Comparison of ENCODE assay signal across 23 mouse cellular contexts in the genomic region with DNA sequence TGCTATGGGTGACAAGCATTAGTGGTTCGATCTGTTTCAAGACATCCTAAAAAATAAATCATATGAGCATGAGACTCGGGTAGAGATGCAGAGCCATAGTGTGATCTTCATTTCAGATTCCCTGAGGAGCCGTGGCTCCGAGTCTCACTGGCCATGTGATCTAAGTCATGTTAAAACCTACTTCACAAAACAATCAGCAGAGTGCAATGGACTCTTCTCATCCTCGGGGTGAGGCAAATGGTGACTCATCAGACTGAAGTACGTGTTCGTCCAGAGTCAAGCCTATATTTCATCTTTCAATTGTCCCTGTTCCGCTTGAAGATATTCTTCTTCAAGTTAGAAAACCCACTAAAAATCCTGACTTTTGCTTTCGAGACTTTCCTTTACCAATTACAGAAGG. TPM values are rescaled to one million over a fixed set of nuclear protein-coding genes. Genes with fewer than 3 reads are reported as not detected.
A peak's percentile ranks its signal among the peaks of the same experiment; 100 is the strongest.
DNase-seq lines count a peak whose midpoint lies in the region; ATAC-seq and TF ChIP-seq lines count a peak whose summit lies in the region.
"Had no signal": no experiment of that assay in that cellular context is flagged by ENCODE, and none has a peak within 500 bp of the region (broad histone marks: within the 10 kb centered on the region; RNA-seq: fewer than 3 reads in every experiment).

No protein-coding gene starts in this region.

- H3K36me3 ChIP-seq in MEL (ENCODE audit: control insufficient read depth in 1 of 2, insufficient read depth in 2 of 2, low read length in 2 of 2), result peaks cover 0 to 2% of the 10 kb centered on the region in 2 experiments; a peak in 1 of 4 replicates
- H3K36me3 ChIP-seq: intestine, embryonic 15.5 days had no signal

- no peaks in the 10 kb centered on the region for H3K27me3 ChIP-seq in MEL (ENCODE audit: control insufficient read depth in 1 of 2, insufficient read depth in 2 of 2, low read length in 2 of 2)
- H3K27me3 ChIP-seq: embryonic facial prominence, embryonic 15.5 days; intestine, embryonic 15.5 days had no signal

- H3K9me3 ChIP-seq in MEL (replicated peaks; ENCODE audit: insufficient read depth, low read length), result no peaks in the 10 kb centered on the region
- H3K9me3 ChIP-seq: embryonic facial prominence, embryonic 15.5 days; forebrain, embryonic 10.5 days; G1E; heart, embryonic 10.5 days; hindbrain, embryonic 10.5 days; intestine, embryonic 15.5 days had no signal

- no peaks in the 10 kb centered on the region for H3K79me2 ChIP-seq in MEL (ENCODE audit: control insufficient read depth, insufficient read depth, low read length, poor library complexity)

- no peak for ATAC-seq in megakaryocyte progenitor cell, adult 5-6 weeks (replicated peaks; ENCODE audit: poor library complexity)
- no peak for ATAC-seq in activated CD4-positive, CD25-positive, alpha-beta regulatory T cell, adult 4 months
- ATAC-seq: forebrain, embryonic 16.5 days; intestine, embryonic 15.5 days had no signal

- H3K4me3 ChIP-seq in MEL (ENCODE audit: control insufficient read depth in 1 of 2, insufficient read depth in 1 of 2, low read depth in 2 of 2, low read length in 2 of 2), result no peak overlapping the region
- H3K4me3 ChIP-seq: embryonic facial prominence, embryonic 15.5 days; erythroblast, embryonic 14.5 days; forebrain, embryonic 10.5 days; gastrocnemius, adult 2 months; heart, embryonic 10.5 days; hindbrain, embryonic 10.5 days; intestine, embryonic 15.5 days had no signal

- TF ChIP-seq CTCF in MEL (IDR thresholded peaks at IDR 0.05 in 2 of 3, conservative IDR thresholded peaks at IDR 0.05 in 1 of 3; ENCODE audit: control insufficient read depth in 1 of 3, insufficient read depth in 1 of 3, low read depth in 2 of 3, low read length in 3 of 3, poor library complexity in 1 of 3, severe bottlenecking in 1 of 3), result no peak

- no peak for TF ChIP-seq POLR2A in MEL (IDR thresholded peaks at IDR 0.05; ENCODE audit: control insufficient read depth in 1 of 2, insufficient read depth in 1 of 2, low read depth in 1 of 2, low read length in 2 of 2, poor library complexity in 1 of 2)

- no peak for TF ChIP-seq RAD21 in MEL (IDR thresholded peaks at IDR 0.05; ENCODE audit: low read depth, low read length)

- no peak for TF ChIP-seq EP300 in MEL (IDR thresholded peaks at IDR 0.05; ENCODE audit: low read depth in 1 of 2, low read length in 2 of 2)

- peak; percentile 58 for DNase-seq in 3134 (ENCODE audit: extremely low read depth, insufficient read length, low spot score)
- peak; percentile 85 for DNase-seq in 3T3-L1 (ENCODE audit: low read depth, low spot score)
- peak; percentile 38 for DNase-seq in MEL (ENCODE audit: low read depth, low spot score)
- DNase-seq in brain, adult 2 months (ENCODE audit: low read depth, low spot score), result peak; percentile 26
- DNase-seq in layer of hippocampus, postnatal 36 days, result no peak
- DNase-seq: adrenal gland, postnatal 14 days; cerebellum, adult 8-10 months; cerebellum, postnatal 14 days; embryo, embryonic 11 days; gastrocnemius, adult 2 months; gastrocnemius, postnatal 25 days; kidney, adult 18-20 months had no signal

- H3K27ac ChIP-seq in MEL (ENCODE audit: control insufficient read depth, low read depth, low read length), result no peak overlapping the region
- H3K27ac ChIP-seq: embryonic facial prominence, embryonic 15.5 days; forebrain, embryonic 10.5 days; gastrocnemius, adult 2 months; heart, embryonic 10.5 days; hindbrain, embryonic 10.5 days; hindbrain, embryonic 14.5 days; intestine, embryonic 15.5 days had no signal

- H3K4me1 ChIP-seq in MEL (ENCODE audit: control insufficient read depth in 1 of 2, insufficient read depth in 2 of 2, low read length in 2 of 2), result no peaks in the 10 kb centered on the region
- H3K4me1 ChIP-seq: embryonic facial prominence, embryonic 15.5 days; forebrain, embryonic 10.5 days; heart, embryonic 10.5 days; hindbrain, embryonic 10.5 days; intestine, embryonic 15.5 days had no signal

- no peak overlapping the region for H3K9ac ChIP-seq in MEL (ENCODE audit: control insufficient read depth, low read depth, low read length, poor library complexity, severe bottlenecking)
- H3K9ac ChIP-seq: embryonic facial prominence, embryonic 15.5 days; hindbrain, embryonic 14.5 days; intestine, embryonic 15.5 days had no signal

TF ChIP-seq in MEL, 35 proteins besides CTCF, POLR2A, EP300 and RAD21:
- no peak for TF ChIP-seq MAZ (IDR thresholded peaks at IDR 0.05; ENCODE audit: low read depth, low read length)
- TF ChIP-seq E2F4 (IDR thresholded peaks at IDR 0.05; ENCODE audit: borderline replicate concordance, low read depth, low read length), result no peak
- TF ChIP-seq ZKSCAN1 (IDR thresholded peaks at IDR 0.05; ENCODE audit: low read depth, low read length), result no peak
- TF ChIP-seq ETS1 (IDR thresholded peaks at IDR 0.05; ENCODE audit: low read depth, low read length), result no peak
- no peak for TF ChIP-seq MEF2A (IDR thresholded peaks at IDR 0.05; ENCODE audit: extremely low read depth, insufficient replicate concordance, low read depth, low read length, poor library complexity, severe bottlenecking)
- no peak for TF ChIP-seq MYB (IDR thresholded peaks at IDR 0.05; ENCODE audit: low read depth, low read length)
- no peak for TF ChIP-seq MAX (IDR thresholded peaks at IDR 0.05; ENCODE audit: low read length)
- TF ChIP-seq SIN3A (IDR thresholded peaks at IDR 0.05; ENCODE audit: low read length), result no peak
- no peak for TF ChIP-seq TCF12 (IDR thresholded peaks at IDR 0.05; ENCODE audit: low read depth, low read length)
- no peak for TF ChIP-seq JUND (IDR thresholded peaks at IDR 0.05; ENCODE audit: low read depth, low read length)
- no peak for TF ChIP-seq MAFK (IDR thresholded peaks at IDR 0.05; ENCODE audit: borderline replicate concordance, low read depth, low read length)
- TF ChIP-seq HCFC1 (IDR thresholded peaks at IDR 0.05; ENCODE audit: low read depth, low read length), result no peak

RNA-seq across cellular contexts. Expression of gene Noc3l, which starts 35.5 kb away (rescaled TPM):
- 17.2 and 20.0 TPM in 2 replicates for total RNA-seq in MEL (2012; rRNA removed)
- polyA plus RNA-seq in MEL (2012; ENCODE audit: insufficient read depth in 1 of 2, insufficient read length in 2 of 2, low read depth in 1 of 2, low replicate concordance in 2 of 2, missing spikeins in 1 of 2), result 10 to 100 TPM in 1 of 2 experiments, not detected in 1; 20.3 TPM
- 10 to 100 TPM; 14.2 to 15.4 TPM for total RNA-seq in layer of hippocampus, postnatal 36 days (2021)
- total RNA-seq in megakaryocyte progenitor cell, adult 5-6 weeks (2015), result 14.5 and 15.8 TPM in 2 replicates
- 35.0 and 45.5 TPM in 2 replicates for total RNA-seq in megakaryocyte progenitor cell, adult 5-6 weeks (2017)
- 1 to 10 TPM; 7.1 to 9.5 TPM for polyA plus RNA-seq in activated CD4-positive, CD25-positive, alpha-beta regulatory T cell, adult 4 months (2017; shearing (Covaris generic))

RNA-seq across cellular contexts. Expression of gene Tbc1d12, which starts 52.8 kb away (rescaled TPM):
- total RNA-seq in MEL (2012; rRNA removed), result 2.9 TPM in 2 replicates
- polyA plus RNA-seq in MEL (2012; ENCODE audit: insufficient read depth in 1 of 2, insufficient read length in 2 of 2, low read depth in 1 of 2, low replicate concordance in 2 of 2, missing spikeins in 1 of 2), result 1 to 10 TPM in 1 of 2 experiments, not detected in 1; 2.5 TPM
- 10 to 100 TPM; 11.9 to 13.3 TPM for total RNA-seq in layer of hippocampus, postnatal 36 days (2021)
- 1.7 and 2.0 TPM in 2 replicates for total RNA-seq in megakaryocyte progenitor cell, adult 5-6 weeks (2015)
- total RNA-seq in megakaryocyte progenitor cell, adult 5-6 weeks (2017), result 3.0 TPM in 2 replicates
- under 1 TPM; 0.74 to 0.99 TPM for polyA plus RNA-seq in activated CD4-positive, CD25-positive, alpha-beta regulatory T cell, adult 4 months (2017; shearing (Covaris generic))

Comparison
In these comparisons a context has a peak if more than half of its experiments do, and no peak if none do; other contexts are left out.
1. DNase-seq: peak in 3134 (single experiment), 3T3-L1 (single experiment), MEL (single experiment) and brain, adult 2 months (single experiment); none in layer of hippocampus, postnatal 36 days (0 of 2).